Mouse (Mus musculus) embryonic facial prominence, embryonic 15.5 days (tissue): ENCODE measurements around the gene Ptk7. TPM values are rescaled to one million over a fixed set of nuclear protein-coding genes. Genes with fewer than 3 reads are reported as not detected.
A peak's percentile ranks its signal among the peaks of the same experiment; 100 is the strongest.

Experiments
- ATAC-seq: fragments of 200-750 bp; cut with Nextera tagmentation; 2 replicates; pipeline ENCODE4 v1.8.0; 2017; ENCODE audit warnings: low read depth, moderate TSS enrichment; ENCODE audit not compliant: insufficient number of reproducible peaks, low FRiP score, low TSS enrichment
- H3K27ac ChIP-seq: fragments of 300-500 bp; sonication (generic); replicated peaks from 2 replicates; pipeline ENCODE4 v1.5.1; 2015; ENCODE audit warnings: mild to moderate bottlenecking, inconsistent platforms
- H3K27me3 ChIP-seq: fragments of 300-500 bp; sonication (generic); 2 replicates; pipeline ENCODE4 v1.6.1; 2015; ENCODE audit warnings: inconsistent platforms
- H3K36me3 ChIP-seq: fragments of 300-500 bp; sonication (generic); 2 replicates; pipeline ENCODE4 v1.6.1; 2015; ENCODE audit warnings: mild to moderate bottlenecking, inconsistent platforms
- H3K4me1 ChIP-seq: fragments of 300-500 bp; sonication (generic); 2 replicates; pipeline ENCODE4 v1.6.1; 2015; ENCODE audit warnings: inconsistent platforms
- H3K4me2 ChIP-seq: fragments of 300-500 bp; sonication (generic); replicated peaks from 2 replicates; pipeline ENCODE4 v1.6.1; 2015; ENCODE audit warnings: mild to moderate bottlenecking, inconsistent platforms
- H3K4me3 ChIP-seq: fragments of 300-500 bp; sonication (generic); replicated peaks from 2 replicates; pipeline ENCODE4 v1.5.1; 2015; ENCODE audit warnings: mild to moderate bottlenecking, inconsistent platforms
- H3K9ac ChIP-seq: fragments of 300-500 bp; sonication (generic); 2 replicates; pipeline ENCODE4 v1.6.1; 2015; ENCODE audit warnings: inconsistent platforms
- H3K9me3 ChIP-seq: fragments of 300-500 bp; sonication (generic); replicated peaks from 2 replicates; pipeline ENCODE4 v1.6.1; 2016; ENCODE audit warnings: inconsistent platforms
- WGBS: fragments of 180-500 bp; shearing (Covaris S2); methylation state at CpG from one replicate; pipeline ENCODE4 v1.1.7; 2015; 5-methylcytosine and 5-hydroxymethylcytosine counted together
- polyA plus RNA-seq: library from polyadenylated mRNA; unstranded; fragments of >200 nt; fragmentation: Nextera tagmentation; extraction: Ambion mirVana; gene quantifications from 2 replicates; pipeline ENCODE4 v1.2.1, GENCODE M21; 2015

Ptk7 gene
- polyA plus RNA-seq, 1 experiment from 2014 or later: 156 TPM

DNA sequence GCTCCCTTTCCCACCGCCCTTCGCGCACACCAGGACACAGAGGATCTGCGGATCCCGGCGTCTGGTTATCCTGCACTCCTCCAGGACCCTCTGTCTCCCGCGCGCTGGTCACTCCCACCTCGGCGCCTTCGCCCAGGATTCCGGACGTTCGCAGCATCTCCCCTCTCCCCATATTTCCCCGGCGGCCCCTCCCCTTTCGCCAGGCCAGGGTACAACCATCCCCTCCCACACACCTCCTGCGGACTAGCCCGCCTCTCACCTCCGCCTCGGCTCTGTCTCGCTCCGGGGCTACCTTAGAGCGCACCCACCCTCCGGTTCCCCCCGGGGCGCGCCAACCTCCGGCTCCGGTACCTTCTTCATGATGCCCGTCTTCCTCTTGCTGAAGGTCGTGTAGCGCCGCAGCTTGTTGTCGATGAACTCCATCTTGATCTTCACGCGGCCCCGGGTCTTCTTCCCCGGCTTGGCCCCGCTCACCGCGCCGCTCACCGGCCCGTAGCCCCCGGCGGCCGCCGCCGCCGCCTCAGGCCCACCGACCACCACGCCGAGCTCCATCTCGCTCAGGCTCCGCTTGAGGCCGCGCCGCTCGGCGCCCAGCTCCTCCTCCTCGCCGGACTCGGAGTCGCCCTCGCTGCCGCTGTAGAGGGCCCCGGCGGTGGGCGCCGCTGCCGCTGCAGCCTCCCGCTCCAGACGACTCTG is 74.2 kb downstream of the Ptk7 start:
- H3K9ac ChIP-seq: peak overlapping the region; percentile 100
- no peak for ATAC-seq
- H3K27me3 ChIP-seq: no peaks in the 10 kb centered on the region
- H3K36me3 ChIP-seq: peaks cover 23% of the 10 kb centered on the region
- H3K4me3 ChIP-seq: peak overlapping the region; percentile 96
- peak overlapping the region; percentile 79 for H3K4me2 ChIP-seq
- H3K9me3 ChIP-seq: no peaks in the 10 kb centered on the region
- peak overlapping the region; percentile 97 for H3K27ac ChIP-seq
- under 1% methylated on average over 61 of the region's 75 CpGs for WGBS
- peaks cover 42% of the 10 kb centered on the region for H3K4me1 ChIP-seq

DNA sequence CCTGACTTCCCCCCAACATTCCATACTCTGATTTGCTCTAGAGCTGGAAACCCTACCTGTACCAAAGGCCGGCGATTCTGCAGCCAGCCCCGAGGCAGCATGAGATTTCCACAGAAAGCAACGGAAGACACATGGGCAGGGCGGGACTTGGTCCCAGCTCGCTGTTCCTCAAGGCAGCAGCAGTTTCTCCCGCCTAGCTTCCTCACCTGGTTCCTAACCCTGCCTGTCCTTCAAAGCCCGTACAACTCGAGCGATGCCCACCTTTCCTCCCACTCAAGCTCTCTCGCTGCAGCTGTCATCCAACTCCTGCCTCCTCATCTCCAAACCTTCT is 74.7 kb downstream of the Ptk7 start:
- H3K9ac ChIP-seq: peak overlapping the region; percentile 100
- peaks cover 28% of the 10 kb centered on the region for H3K36me3 ChIP-seq
- peaks cover 42% of the 10 kb centered on the region for H3K4me1 ChIP-seq
- under 1% methylated on average over 11 of the region's 11 CpGs for WGBS
- H3K27me3 ChIP-seq: no peaks in the 10 kb centered on the region
- peak overlapping the region; percentile 96 for H3K4me3 ChIP-seq
- no peaks in the 10 kb centered on the region for H3K9me3 ChIP-seq
- peak overlapping the region; percentile 79 for H3K4me2 ChIP-seq
- H3K27ac ChIP-seq: peak overlapping the region; percentile 97
- no peak for ATAC-seq

DNA sequence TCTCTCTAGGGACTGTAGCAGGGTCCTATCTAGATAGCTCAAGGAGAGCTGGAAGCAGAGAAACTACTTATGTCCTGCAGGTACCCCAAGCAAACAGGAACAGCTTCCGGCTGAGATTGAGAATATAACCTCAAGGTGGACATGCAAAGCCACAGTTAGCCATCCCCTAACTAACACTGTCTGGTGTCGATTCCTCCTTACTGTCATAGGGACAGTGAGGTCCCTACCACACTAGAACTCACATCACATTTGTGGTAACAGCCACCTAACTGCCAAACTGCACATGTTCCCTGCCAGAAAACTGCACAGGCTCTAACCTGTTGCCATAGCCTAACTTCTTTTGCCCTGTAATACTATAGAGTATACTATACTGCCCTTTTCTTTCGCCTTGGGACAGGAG is 75.4 kb downstream of the Ptk7 start:
- peak overlapping the region; percentile 96 for H3K4me3 ChIP-seq
- H3K9me3 ChIP-seq: no peaks in the 10 kb centered on the region
- H3K36me3 ChIP-seq: peaks cover 34% of the 10 kb centered on the region
- no peak for ATAC-seq
- WGBS: 48% methylated on average over 3 of the region's 3 CpGs
- H3K27me3 ChIP-seq: no peaks in the 10 kb centered on the region
- peak overlapping the region; percentile 100 for H3K9ac ChIP-seq
- H3K4me2 ChIP-seq: peak overlapping the region; percentile 79
- peak overlapping the region; percentile 97 for H3K27ac ChIP-seq
- peaks cover 42% of the 10 kb centered on the region for H3K4me1 ChIP-seq

DNA sequence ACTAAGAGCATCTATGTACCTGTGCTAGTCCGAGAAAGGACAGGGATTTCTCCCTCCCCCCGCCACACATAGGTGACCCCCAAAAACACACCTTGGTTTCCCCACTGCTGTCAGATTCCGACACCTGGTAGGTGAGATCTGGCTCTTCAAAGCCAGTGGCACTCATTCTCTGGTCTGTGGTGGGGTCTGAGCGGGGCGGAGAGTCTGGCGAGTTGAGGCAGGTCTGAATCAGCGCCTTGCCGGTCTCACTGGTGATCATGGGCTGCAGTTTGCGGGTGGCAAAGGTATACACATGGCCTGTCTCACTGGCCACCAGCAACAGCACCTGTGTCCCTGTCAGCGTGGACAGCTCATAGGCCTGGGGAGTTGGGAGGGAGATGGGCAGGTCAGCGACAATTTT is 75.8 kb downstream of the Ptk7 start:
- H3K4me1 ChIP-seq: peaks cover 42% of the 10 kb centered on the region
- H3K9ac ChIP-seq: peak overlapping the region; percentile 100; the same call in 1 of the 2 replicates
- WGBS: 38% methylated on average over 11 of the region's 11 CpGs
- no peaks in the 10 kb centered on the region for H3K9me3 ChIP-seq
- H3K36me3 ChIP-seq: peaks cover 38% of the 10 kb centered on the region
- ATAC-seq: no peak
- no peaks in the 10 kb centered on the region for H3K27me3 ChIP-seq
- peak overlapping the region; percentile 96 for H3K4me3 ChIP-seq
- peak overlapping the region; percentile 97 for H3K27ac ChIP-seq
- peak overlapping the region; percentile 79 for H3K4me2 ChIP-seq

DNA sequence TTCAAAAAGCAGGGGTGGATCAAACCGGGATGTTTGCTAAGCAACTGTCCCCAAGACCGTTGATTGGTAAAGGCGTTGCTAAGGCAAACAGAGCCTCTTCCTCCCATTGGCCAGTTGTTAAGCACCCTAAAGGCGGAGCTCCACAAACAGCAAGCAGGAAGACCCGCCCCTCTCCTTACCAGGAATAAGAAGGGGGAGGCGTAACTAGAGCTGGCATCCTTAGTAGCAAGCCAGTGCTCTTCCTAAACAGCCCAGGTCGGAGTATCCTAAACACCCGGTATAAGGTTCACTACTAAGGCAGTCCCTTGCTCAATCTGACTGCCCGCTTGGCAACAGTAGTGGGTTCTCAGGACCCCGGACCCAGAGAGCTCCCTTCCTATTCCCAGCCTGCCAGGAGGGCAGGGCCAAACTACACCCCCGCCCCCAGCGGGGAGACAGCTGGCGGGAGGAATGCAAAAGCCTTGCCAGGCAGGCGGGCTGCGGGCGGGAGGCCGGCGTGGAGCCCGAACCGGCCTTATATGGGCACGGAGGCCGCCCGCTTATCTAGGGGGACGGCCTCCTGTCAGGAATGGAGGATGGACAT is 76.4 kb downstream of the Ptk7 start:
- H3K9me3 ChIP-seq: no peaks in the 10 kb centered on the region
- H3K4me2 ChIP-seq: peak overlapping the region; percentile 79
- H3K4me1 ChIP-seq: peaks cover 43% of the 10 kb centered on the region
- peak overlapping the region; percentile 96 for H3K4me3 ChIP-seq
- peak overlapping the region; percentile 97 for H3K27ac ChIP-seq
- H3K27me3 ChIP-seq: no peaks in the 10 kb centered on the region
- H3K9ac ChIP-seq: no peak overlapping the region
- peaks cover 41% of the 10 kb centered on the region for H3K36me3 ChIP-seq
- ATAC-seq: peak; percentile 84
- 4% methylated on average over 24 of the region's 24 CpGs for WGBS

DNA sequence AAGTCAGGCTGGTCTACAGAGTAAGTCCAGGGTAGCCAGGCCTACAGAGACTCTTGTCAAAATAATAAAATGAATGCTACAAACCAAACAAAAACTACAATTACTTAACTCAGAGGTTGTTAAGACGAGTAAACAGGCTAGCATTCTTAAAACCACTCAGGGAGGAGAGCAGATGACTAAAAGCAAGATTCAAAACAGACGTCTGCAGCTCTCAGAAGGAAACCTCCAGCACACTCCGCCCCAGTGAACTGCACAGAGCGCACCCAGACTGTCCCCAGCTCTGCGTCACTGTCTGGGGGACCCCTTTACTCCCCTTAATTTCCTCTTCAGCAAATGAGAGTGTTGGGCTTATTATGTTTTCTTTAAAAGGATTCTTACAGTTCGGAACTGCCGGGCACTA is 77.2 kb downstream of the Ptk7 start:
- H3K27me3 ChIP-seq: no peaks in the 10 kb centered on the region
- 64% methylated on average over 7 of the region's 7 CpGs for WGBS
- H3K27ac ChIP-seq: 0 out of 2 replicates have a peak overlapping the region, but pooled peaks have one; percentile 97
- H3K4me1 ChIP-seq: peaks cover 41% of the 10 kb centered on the region
- peaks cover 41% of the 10 kb centered on the region for H3K36me3 ChIP-seq
- no peak overlapping the region for H3K4me3 ChIP-seq
- H3K9ac ChIP-seq: no peak overlapping the region
- no peak for ATAC-seq
- H3K4me2 ChIP-seq: no peak overlapping the region
- H3K9me3 ChIP-seq: no peaks in the 10 kb centered on the region

DNA sequence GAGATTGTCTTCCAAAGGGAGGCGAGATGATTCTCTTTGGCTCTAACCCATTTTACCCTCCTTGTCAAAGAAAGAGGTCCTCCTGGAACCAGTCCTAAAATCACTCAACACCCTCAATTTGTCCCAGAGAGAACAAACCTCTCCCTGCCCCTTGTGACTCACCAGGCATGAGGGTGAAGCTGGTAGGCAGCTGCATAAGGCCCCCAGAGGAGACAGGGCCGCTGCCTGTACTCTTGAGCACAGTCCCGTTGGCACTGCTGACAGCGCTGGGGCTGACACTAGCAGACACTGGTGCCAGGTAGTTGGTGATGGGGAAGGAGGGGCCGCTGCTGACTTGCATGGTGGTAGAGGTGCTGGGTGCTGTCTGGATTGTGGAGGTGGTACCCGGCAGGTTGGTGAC is 77.9 kb downstream of the Ptk7 start:
- no peak overlapping the region for H3K27ac ChIP-seq
- no peaks in the 10 kb centered on the region for H3K9me3 ChIP-seq
- H3K36me3 ChIP-seq: peaks cover 41% of the 10 kb centered on the region
- ATAC-seq: no peak
- WGBS: 93% methylated on average over 6 of the region's 6 CpGs
- H3K4me2 ChIP-seq: no peak overlapping the region
- no peak overlapping the region for H3K4me3 ChIP-seq
- H3K4me1 ChIP-seq: peaks cover 41% of the 10 kb centered on the region
- H3K27me3 ChIP-seq: no peaks in the 10 kb centered on the region
- H3K9ac ChIP-seq: no peak overlapping the region

DNA sequence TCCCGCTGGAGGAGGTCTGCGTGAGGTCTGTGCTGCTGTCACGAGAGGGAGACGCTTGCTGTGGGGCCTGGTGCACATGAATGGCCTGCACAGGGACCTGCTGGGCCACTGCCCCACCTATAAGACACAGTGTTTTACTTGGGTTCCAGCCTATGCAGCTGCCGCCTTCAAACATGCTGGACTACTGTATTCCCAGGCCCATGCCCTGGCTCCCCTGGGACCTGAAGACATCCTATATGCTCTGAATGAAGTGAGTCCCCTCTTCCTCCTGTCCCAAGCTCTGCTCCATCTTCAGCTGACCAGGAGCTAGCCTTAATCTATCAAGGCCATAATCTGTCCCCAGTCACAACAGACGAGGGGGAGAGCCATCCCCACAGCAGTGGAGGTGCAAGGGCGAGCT is 78.4 kb downstream of the Ptk7 start:
- H3K9ac ChIP-seq: no peak overlapping the region
- ATAC-seq: no peak
- WGBS: 91% methylated on average over 7 of the region's 7 CpGs
- H3K4me3 ChIP-seq: no peak overlapping the region
- no peak overlapping the region for H3K27ac ChIP-seq
- peaks cover 41% of the 10 kb centered on the region for H3K36me3 ChIP-seq
- H3K27me3 ChIP-seq: no peaks in the 10 kb centered on the region
- H3K9me3 ChIP-seq: no peaks in the 10 kb centered on the region
- H3K4me1 ChIP-seq: peaks cover 45% of the 10 kb centered on the region
- H3K4me2 ChIP-seq: no peak overlapping the region

DNA sequence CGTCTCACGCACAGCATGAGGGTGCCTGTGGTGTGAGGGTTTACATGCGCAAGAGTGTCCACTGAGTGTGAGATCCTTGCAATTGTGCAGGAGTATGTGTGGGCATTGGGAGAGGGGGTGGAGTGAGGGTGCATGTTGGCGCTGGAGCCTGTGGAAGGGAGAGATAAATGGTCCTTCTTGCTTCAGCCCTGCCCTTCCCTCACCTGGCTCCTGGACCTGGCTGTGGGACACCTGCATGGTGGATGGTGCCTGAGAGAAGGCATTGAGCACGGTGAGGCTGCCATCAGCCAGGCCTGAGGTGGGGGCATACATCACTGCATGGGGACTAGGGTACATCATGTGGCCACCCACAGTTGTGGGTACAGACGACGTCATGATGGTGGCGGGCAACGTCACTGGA is 79.7 kb downstream of the Ptk7 start:
- Histone ChIP-seq H3K9me3 (no peaks in the 10 kb centered on the region), H3K27ac (no peak overlapping the region), H3K4me2 (no peak overlapping the region), H3K4me1 (peaks cover 50% of the 10 kb centered on the region), H3K27me3 (no peaks in the 10 kb centered on the region), H3K36me3 (peaks cover 41% of the 10 kb centered on the region), H3K4me3 (no peak overlapping the region), H3K9ac (no peak overlapping the region)
- no peak for ATAC-seq
- 88% methylated on average over 9 of the region's 9 CpGs for WGBS

DNA sequence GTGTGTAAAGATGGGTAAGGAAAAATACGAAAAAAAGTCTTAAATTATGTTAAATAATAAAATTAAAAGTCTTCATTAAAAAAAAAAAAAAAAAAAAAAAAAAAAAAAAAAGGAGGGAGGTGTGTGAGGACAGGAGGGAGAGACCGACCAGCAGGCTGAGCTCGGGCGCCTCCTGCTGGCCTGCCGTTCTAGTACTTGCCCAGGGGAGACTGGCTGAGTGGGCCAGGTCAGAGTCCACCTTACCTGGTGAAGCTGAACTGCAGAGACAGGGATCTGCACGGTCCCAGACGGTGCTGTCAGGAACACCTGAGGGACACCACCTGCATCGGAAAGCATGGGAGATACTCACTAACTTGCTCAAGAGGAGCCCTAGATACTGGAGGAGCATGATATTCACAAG is 80.1 kb downstream of the Ptk7 start:
- WGBS: 30% methylated on average over 8 of the region's 8 CpGs
- Histone ChIP-seq H3K27me3 (no peaks in the 10 kb centered on the region), H3K9ac (no peak overlapping the region), H3K4me3 (no peak overlapping the region), H3K9me3 (no peaks in the 10 kb centered on the region), H3K4me2 (no peak overlapping the region), H3K27ac (no peak overlapping the region), H3K4me1 (peaks cover 45% of the 10 kb centered on the region), H3K36me3 (peaks cover 41% of the 10 kb centered on the region)
- no peak for ATAC-seq

DNA sequence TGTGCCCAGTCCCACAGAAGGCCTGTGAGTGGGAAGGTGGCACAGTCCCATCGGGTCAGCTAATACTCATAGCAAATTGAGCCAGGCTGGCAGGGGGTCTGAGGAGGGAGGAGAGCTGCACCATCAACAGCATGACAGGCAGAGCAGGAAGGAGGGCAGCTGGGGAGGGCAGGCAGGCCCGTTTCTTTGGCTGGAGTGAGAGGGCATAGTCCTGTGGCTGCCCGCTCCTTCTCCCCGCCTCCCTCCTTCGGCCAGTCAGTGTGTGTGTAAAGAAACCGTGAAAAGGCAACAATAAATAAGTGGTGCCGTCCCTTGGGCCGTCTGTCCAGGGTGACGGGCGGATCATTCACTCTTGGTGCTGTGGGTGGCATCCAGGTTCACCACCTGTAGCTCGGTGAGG is 80.6 kb downstream of the Ptk7 start:
- Histone ChIP-seq H3K36me3 (peaks cover 41% of the 10 kb centered on the region), H3K9me3 (no peaks in the 10 kb centered on the region), H3K4me2 (no peak overlapping the region), H3K4me1 (peaks cover 41% of the 10 kb centered on the region), H3K9ac (no peak overlapping the region), H3K27ac (no peak overlapping the region), H3K4me3 (no peak overlapping the region), H3K27me3 (no peaks in the 10 kb centered on the region)
- no peak for ATAC-seq
- 59% methylated on average over 11 of the region's 11 CpGs for WGBS

DNA sequence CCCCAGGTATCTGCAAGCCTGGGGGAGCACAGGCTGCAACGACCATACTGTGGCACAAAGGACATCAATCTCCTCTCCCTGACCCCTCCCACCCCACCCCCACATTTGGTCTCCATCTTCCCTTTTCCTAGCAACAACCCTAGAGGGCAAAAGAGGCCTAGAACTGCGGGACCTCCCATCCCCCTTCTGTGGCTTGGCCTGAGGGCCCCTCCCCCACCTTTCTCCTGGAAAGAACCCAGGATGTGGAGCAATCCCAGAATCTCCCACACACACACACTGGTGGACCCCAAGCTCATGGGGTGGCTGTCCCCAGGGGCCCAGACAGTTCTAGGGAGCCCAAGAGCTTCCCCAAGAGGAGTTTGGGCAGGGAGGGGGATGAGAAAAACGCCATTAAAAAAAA is 81.4 kb downstream of the Ptk7 start:
- Histone ChIP-seq H3K27me3 (no peaks in the 10 kb centered on the region), H3K27ac (no peak overlapping the region), H3K4me1 (peaks cover 32% of the 10 kb centered on the region), H3K4me2 (no peak overlapping the region), H3K9ac (no peak overlapping the region), H3K36me3 (peaks cover 44% of the 10 kb centered on the region), H3K9me3 (no peaks in the 10 kb centered on the region), H3K4me3 (no peak overlapping the region)
- no peak for ATAC-seq
- 23% methylated on average over 3 of the region's 3 CpGs for WGBS
